Mouse (Mus musculus): ENCODE results near the gene Dach1.

DNA sequence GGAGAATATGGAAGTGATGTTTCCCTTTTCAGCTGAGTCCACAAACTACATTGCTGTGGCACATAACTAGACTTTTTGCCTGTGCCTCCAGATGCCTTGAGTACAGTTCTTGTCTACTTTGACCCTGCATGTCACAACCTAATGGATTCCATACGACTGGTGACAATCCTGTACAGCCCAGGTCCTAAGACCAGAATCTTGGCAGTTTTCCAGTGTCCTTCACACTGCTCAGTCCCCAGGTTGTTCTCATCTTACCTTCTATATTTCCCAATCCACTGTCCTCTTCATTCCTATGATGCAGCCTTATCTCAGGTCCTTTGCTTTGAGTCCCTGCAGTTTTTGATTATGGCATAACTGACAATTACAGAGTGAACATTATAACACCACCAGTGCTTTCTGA, 131.0 kb downstream of the Dach1 start:
- TF ChIP-seq CTCF (IDR thresholded peaks at IDR 0.05; ENCODE audit: borderline replicate concordance, insufficient read depth, low read depth, low read length) (no peak), POLR2A (IDR thresholded peaks at IDR 0.05; ENCODE audit: borderline replicate concordance, insufficient read depth, low read length) (no peak)

All from cerebellum, adult 2 months (tissue).